Mouse (Mus musculus): ENCODE data around the gene Cbr1.

DNA sequence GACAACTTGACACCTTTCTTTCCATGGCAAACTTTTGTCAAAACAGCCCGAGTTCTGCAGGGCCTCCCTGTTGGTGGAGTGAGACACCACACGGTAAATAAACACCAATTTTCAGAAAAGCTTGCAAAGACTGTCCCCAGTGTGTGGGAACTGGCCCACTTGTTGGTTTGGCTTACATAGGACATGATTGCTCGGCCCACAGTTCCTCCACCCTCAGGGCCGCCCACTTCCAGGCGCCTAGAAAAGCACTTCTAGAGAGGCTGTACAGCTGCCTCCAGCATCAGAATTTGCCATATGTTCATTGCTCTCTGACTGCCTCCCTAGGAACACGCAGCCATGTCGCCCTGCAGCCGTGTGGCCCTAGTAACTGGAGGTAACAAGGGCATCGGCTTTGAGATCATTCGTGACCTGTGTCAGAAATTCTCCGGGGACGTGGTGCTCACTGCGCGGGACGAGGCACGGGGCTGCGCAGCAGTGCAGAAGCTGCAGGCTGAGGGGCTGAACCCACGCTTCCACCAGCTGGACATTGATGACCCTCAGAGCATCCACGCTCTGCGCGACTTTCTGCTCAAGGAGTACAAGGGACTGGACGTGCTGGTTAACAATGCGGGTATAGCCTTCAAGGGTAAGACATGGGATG, 22.2 kb downstream of the Cbr1 start, which contains the start of gene Gm5678:
- no peak for TF ChIP-seq TBP (conservative IDR thresholded peaks at IDR 0.05; ENCODE audit: low read depth, low read length)
- TF ChIP-seq CTCF (conservative IDR thresholded peaks at IDR 0.05 in 1 of 2, IDR thresholded peaks at IDR 0.05 in 1 of 2; ENCODE audit: low read depth in 2 of 2, low read length in 2 of 2) = no peak
- TF ChIP-seq POLR2A (IDR thresholded peaks at IDR 0.05; ENCODE audit: low read depth, low read length) = no peak
- no peak for TF ChIP-seq UBTF (IDR thresholded peaks at IDR 0.05; ENCODE audit: low read depth, low read length)
- TF ChIP-seq ZNF384 (IDR thresholded peaks at IDR 0.05; ENCODE audit: low read depth, low read length) = no peak
- no peak for TF ChIP-seq ZC3H11A (IDR thresholded peaks at IDR 0.05; ENCODE audit: low read depth, low read length)
- TF ChIP-seq EP300 (IDR thresholded peaks at IDR 0.05; ENCODE audit: low read length) = no peak
- no peak for TF ChIP-seq BHLHE40 (IDR thresholded peaks at IDR 0.05; ENCODE audit: low read depth, low read length)
- TF ChIP-seq MAX (IDR thresholded peaks at IDR 0.05; ENCODE audit: low read length) = no peak
- TF ChIP-seq POLR2AphosphoS2 (IDR thresholded peaks at IDR 0.05; ENCODE audit: low read depth, low read length) = no peak
- no peak for TF ChIP-seq USF2 (conservative IDR thresholded peaks at IDR 0.05; ENCODE audit: low read depth, low read length)
- no peak for TF ChIP-seq MXI1 (IDR thresholded peaks at IDR 0.05; ENCODE audit: low read depth, low read length)
